Mouse (Mus musculus): ENCODE results near the gene Gm5089.

- TF ChIP-seq POLR2A (IDR thresholded peaks at IDR 0.05; ENCODE audit: low read depth, low read length) = no peak
- TF ChIP-seq CTCF (conservative IDR thresholded peaks at IDR 0.05; ENCODE audit: insufficient read depth, insufficient read length, low read depth, low read length) = no peak
Observed at GRCm38 (mm10) chr14:122487366-122487765, 36.5 kb upstream of the Gm5089 start.

All from kidney, adult 2 months (tissue).